Mouse (Mus musculus) gastrocnemius, postnatal 36 days (tissue): Measurements from ENCODE around the gene Ttc28. TPM values are rescaled to one million over a fixed set of nuclear protein-coding genes. Genes with fewer than 3 reads are reported as not detected.

Source experiments
- DNase-seq, 2 experiments: peaks; one replicate each; pipeline ENCODE4 v3.0.0; 2022
- intact Hi-C: fragments of 180-260 bp; cut with DNase I; formaldehyde crosslinking; loops from one replicate; pipeline ENCODE4 v1.15.1; 2025
- total RNA-seq, 2 experiments: library from RNA; stranded (reverse); gene quantifications; 2 replicates each; pipeline ENCODE4 v1.2.3; 2021

Gene Ttc28
- total RNA-seq, 2 experiments from 2014 or later, result 12.6 to 13.9 TPM

DNA sequence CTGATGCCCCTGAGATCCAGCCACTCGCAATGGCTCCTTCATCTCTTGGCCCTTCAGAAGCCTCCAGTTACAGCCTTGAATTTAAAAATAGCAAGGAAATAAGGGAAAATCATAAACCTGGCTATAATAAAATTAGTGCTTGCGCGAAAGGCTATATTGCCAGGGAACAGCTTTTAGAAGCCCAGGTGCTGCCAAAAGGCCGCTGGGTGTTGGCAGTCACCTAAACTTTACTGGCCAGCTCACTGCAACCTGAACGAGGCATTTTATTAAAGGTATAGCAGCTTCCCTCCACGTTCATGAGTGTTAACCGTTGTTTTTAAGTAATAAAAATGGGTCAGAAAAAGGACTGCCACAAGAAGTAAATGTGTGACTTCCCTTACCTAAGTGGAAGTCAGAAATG is 240.7 kb downstream of the Ttc28 start:
- intact Hi-C loops, result no loop called here
- DNase-seq, result no peak

DNA sequence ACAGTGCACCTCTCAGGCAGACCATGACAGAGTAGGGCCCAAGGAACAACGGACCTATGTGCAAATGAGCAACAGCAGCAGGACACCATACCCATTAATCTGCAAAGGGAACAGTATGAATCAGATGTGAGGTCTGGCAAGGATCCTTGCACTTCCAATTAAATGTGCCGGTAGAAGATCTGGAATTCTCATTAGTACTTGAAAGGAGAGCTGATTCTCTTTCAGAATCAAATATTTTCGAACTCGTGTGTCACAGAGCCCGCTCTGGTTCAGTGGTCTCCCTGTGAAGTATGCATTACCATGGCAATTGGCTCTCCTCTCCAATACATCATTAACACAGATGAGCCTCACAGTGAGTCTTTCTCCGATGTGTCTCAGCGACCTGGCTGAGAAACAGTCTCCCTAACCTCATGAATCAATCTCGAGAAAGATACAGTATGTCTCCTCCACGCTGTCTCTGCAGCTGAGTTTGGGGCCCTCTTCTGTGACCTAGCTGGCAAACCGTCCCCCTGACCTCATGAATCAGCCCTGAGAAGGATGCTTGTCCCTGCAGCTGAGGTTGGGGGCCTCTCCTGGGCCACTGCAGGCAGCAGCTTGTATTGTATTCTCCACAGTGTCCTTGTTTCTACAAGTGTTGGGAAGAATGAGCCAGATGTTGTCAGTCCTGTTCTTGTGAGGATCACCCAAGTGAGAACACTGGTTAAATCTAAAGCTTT is 241.3 kb downstream of the Ttc28 start:
- no peak for DNase-seq
- intact Hi-C loops, result no loop called here

DNA sequence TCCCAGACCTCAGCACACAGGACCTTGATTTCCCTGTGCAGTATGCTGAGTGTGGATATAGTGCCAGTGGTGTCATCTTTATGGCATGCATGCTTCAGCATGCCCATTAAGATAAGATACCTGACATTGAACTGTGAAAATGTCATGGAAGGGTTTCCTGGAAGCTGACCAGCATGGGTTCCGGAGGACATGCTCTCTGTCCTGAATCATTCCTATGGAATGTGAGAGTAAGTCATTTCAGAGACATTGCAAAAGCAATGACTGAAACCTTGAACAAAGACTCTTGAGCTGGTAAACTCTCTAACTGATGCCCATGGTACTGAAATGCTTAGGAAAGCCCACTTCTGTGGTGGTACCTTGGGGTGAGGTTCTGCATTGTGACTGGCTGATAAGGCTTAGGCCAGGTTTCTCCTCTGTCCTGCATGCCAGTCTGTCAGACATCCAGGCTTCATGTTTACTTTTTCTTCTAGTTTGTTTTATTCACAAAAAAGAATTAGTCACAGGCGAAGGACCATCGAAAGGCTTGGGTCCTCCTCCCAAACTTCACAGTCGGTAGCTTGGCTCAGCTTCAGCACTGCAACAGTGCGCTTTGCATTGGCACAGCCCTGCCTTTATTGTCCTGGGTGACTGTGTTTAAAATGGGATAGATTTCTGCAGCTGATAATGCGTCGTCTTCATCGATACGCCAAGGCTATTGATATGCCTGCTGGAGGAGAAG is 242.9 kb downstream of the Ttc28 start:
- DNase-seq, result no peak
- intact Hi-C loops, result no loop called here

DNA sequence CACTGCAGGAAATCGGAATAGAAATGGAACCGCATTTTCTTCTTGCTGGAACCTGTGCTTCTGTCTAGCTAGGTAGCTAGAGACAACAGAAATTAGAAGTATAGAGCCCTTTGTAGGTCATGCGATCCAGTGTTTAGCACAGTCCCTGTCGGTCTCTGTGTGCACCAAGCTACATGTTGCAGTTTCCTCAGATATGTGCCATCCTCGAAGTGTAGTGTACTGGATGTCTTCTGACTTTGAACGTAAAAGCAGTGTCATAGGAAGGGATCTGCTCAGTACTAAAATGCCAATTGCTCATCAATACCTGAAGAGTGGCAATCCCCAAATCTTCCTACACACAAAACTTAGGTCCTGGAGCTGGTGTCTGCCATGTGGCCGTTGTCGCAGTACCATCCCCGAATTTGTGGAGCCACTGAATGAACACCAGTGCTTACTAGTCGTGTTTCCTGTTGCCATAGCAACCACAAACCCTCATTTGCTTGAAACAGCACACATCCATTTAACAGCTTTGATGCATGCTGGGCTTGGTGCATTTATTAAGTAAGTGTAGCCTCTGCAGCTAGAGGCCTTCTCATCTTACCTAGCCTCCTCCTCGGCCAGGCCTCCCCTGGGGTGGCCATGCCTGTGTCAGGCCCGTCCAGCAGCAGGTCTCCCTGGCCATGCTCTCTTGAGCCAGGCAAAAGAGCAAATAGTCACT is 243.6 kb downstream of the Ttc28 start:
- intact Hi-C loops, result no loop called here
- no peak for DNase-seq

DNA sequence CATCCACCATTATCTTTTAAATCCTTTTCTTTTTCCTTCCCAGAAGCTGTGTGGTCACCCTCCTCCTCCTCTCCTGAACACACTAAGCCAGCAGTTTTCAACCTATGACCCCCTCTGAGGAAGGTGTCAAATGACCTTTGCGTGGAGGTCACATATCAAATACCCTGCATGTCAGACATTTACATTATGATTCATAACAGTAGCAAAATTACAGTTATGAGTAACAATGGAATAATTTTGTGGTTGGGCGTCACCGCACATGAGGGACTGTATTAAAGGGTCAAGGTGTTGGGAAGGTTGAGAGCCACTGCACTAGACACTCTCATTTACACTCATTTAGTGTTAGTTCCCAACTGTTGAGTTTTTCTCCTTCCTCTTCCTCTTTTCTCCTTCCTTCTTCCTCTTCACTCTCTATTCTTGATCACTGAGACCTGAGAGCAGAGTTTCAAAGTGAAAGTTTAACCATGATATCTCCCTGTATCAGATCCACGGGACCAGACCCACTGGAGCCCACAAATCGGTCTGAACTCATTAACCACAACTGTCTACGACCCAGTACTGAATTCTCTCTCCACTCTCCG is 245.1 kb downstream of the Ttc28 start:
- no peak for DNase-seq
- intact Hi-C loops, result no loop called here

DNA sequence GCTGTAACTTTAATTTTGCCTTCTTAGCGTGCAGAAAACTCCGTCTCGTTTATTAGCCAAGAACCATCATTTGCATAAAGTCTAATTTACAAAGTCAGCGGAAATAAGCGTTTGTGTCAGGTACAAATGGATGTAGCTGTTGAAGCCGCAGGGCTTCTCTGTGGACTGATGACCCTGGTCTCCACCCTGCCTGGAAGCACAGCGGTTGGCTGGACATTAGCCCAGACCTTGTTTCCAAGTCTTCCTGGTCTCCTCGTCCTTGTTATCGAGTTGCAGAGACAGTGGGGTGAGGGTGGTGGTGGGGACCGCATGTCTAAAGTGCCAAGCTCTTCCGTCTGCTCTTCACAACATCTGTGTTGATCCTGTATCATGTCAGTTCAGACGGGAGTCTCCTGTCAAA is 246.1 kb downstream of the Ttc28 start:
- intact Hi-C loops, result no loop called here
- no peak for DNase-seq

DNA sequence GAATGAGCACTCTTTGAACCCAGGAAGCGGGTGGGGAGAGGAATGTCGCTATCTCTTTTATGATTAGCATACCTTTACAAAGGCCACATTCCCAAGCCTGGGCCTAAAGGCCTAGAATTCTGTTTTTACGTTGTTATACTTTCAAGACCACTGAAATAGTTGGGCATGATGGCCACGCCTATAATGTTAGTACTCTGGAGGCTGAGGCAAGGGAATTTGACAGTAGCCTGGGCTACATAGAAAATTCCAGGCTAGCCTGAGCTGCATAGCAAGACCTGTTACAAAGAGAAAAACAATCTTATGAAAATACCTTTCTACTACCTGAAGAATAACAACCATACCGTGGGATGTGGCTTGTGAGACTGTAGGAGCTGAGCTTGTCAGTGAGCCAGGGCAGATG is 248.2 kb downstream of the Ttc28 start:
- intact Hi-C loops, result no loop called here
- DNase-seq, result no peak

DNA sequence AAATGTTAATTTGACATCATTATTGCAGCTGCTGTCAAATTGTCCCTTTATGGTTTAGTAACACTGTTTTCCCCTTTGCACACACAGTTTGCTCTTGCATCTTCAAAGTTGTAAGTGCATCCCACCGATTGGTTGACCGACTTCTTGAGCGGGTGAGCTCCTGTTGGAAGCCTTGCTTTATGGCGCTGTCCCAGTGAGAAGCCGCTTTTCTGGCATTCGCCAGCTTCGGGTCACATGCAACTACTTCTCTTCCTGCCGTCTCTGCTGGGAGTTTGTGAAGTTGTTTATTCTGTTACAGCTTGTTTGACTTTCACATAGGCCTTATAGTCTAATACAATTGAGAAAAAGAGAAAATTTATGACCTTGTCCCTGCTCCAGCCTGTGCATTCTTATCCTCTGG is 250.5 kb downstream of the Ttc28 start:
- no peak for DNase-seq
- intact Hi-C loops, result no loop called here

DNA sequence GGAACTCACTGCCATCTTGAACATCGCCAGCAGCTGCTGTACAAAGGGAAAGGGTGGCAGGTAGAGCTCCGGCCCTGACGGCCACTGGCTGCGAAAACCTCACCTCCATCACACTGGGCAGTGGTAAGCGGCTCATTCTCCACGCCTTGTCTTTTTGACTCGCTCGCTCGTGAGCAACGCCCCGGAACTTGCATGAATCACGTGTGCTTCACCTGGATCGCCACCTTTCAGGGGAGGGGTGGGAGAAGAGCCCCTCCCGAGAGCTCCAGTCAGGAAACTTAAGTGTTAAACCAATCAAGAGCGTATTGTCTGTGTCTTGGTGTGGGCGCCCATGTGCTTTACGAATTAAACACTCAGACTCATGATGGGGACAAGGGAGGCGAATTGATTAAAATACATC is 252.0 kb downstream of the Ttc28 start:
- DNase-seq, result no peak
- intact Hi-C loops, result no loop called here

DNA sequence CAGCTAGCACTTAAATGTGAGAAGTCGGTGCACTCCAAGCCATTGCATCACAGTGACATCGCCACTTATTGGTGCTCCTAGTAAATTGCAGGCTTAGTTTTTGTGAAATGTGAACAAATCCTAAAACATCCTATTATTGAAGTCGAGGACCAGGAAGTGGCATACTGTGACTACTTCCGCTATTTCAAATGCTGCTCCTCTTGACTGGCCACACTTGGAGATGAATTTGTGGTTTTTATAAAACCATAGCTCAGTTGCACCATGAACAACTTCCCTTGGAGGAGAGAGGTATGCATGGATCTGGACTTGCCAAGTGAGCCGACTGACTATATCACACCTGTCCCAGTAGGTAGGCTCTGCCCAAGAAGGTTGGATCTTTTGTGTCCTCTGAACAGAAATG is 253.5 kb downstream of the Ttc28 start:
- intact Hi-C loops, result no loop called here
- DNase-seq, result no peak

DNA sequence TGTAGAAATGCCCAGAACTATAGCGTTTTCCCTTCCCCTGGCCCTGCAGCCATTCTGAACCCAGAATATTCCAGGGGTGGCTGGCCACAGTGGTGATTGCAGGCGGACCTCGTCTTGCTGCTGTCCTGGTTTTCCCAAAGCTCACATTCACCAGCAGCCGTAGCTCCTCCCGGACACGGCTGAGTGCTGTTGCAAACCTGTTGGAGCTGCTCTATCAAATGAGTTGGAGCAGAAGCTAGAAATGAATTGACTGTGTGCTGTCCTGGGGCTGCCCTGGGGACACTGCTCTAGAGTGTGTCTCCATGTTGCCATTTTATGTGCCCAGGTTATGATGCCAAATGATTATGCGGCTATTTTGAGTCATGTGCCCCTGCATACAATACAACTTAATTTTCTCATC is 254.2 kb downstream of the Ttc28 start:
- no peak for DNase-seq
- intact Hi-C loops, result no loop called here

DNA sequence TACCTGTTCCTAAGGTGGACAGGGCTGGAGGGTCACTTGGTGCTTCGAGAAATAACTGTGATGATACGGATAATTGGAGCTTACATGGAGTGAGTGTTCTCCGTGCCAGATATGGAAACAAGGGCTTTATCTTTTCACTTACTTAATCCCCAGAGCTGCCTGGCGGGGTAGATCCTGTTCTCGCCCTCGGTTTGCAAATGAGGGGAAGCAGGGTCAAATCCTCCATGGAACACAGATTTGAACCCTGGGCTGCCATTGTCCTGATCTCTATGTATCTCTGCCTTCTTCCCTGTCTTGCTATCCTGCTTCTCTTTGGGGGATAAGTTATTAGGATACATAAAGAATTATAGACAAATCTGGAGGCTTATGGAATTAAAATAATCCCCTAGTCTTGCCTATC is 257.7 kb downstream of the Ttc28 start:
- intact Hi-C loops, result no loop called here
- no peak for DNase-seq

DNA sequence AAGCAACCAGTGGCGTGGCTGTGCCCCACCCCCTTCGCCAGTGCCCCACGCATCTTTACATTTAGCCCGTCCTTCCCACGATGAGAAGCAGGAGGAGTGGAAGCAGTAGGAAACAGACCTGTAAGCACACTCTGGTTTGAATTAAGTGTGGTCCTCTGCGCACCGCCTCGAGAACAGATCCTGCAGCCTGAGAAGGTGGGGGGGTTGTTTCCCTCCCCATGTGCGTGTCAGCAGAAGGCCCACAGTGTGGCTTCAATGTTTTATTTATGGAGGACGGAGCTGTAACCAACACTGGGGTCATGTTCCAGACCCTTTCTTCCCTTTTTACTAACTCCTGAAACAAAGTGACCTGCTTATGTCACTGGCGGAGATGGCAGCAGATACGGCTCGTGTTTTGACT is 258.1 kb downstream of the Ttc28 start:
- intact Hi-C loops, result no loop called here
- DNase-seq, result no peak

DNA sequence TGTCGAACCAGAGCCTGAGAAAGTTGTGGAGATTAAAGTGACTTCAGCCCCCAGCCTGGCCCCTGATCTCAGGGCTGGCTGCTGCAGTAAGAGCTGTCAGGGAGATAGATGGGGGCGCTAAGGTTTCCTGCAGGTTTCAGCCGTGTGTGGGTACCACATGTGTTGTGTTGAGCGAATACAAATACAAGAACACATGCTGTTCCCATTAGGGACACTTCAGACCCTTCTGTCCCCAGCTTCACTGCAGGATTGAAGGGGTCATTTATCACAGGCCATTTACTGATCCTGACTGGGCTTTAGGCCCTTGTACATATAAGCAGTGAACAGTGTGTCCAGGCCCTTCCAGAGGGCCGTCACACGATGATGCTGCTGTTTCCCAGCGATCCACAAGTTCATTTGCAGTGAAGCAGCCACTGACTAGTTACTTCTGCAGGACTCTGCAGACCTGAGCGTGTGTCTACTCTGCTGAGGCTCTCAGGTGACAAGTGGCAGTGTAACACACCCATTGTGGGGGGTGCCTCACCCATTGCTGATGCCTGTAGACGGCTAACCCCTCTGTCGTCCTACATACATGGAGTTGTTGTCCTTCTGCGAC is 258.7 kb downstream of the Ttc28 start:
- intact Hi-C loops, result no loop called here
- DNase-seq, result no peak

DNA sequence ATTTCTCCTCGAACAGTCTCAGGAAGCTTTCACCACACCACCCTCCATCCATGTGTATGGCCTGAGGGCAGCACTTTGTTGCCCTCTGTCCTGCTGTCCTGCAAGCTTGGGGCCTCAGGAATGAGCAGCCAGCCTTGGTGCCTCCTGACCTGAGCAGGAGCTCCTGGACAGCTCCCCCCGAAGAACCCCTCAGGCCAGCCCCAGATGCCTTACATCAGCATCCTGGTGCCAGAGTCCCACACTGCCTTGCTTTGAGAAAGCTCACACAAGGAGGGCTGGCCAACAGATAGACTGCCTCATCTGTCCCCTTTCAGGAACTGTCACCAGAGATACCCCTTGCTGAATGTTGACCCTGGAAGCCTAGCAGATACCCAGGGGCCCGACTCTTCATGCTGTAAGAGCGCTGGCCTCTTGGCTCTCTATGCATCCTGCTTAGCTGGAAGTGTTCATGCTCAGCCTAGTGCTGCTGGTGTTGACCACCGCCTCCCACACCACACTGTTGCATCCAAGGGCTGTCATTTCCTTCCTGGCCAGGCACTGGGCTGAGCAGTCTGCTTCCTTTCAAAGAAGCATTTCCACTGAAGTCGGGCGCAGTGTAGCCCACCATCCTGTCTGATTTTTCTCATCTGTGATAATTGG is 259.4 kb downstream of the Ttc28 start:
- intact Hi-C loops, result no loop called here
- no peak for DNase-seq

DNA sequence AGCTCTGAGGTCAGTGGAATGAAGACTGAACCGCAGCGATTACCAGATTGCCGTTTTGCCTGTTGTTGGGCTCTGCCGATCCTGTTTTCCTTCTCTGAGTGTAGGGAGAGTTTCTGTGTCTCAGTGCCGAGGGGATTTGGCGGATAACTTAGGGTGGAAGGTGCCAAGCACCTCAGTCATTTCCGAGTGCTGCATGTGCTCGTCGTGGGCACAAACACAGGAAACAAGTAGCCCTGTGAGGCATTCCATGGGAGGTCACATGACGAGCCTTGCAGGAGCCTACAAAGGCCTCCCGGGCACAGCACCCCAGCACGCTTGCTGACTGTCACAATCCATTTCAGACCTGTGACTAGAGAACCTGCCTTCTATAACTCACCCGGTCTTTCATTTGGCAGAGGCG is 260.0 kb downstream of the Ttc28 start:
- no peak for DNase-seq
- intact Hi-C loops, result no loop called here

DNA sequence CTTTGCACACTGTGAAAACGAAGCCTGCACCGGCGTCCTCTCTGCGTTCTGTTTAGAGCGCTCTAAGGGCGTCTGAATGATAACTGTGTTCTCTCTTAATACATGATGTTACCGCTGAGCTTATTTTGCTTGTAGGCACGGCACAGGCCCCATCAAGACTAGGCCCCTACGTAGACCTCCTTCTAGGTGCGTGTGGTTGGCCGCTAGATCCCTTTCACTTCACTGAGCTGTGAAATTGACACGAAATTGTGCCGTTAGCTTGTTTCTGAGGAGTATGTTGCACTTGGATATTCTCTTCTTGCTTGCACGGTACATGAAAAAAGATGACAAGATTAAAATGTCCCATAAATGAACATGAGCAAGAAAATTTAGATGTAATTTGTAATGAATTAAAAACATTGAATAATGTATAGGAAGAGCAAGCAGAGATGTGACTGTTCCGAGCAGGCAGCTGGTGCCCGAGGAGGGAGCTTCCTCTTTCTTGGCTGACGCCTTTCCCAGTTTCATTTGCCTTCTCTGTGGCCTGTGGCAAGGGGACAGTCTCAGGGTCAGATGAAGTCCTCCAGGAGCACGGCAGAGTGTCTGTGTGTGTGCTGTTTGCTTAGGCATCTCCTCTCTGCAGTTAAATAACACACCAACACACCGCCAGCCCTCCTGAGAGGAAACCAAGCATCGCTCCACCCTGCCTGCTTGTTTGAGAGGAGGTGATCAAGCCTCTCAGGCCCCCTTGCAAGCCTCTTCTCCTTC is 261.7 kb downstream of the Ttc28 start:
- intact Hi-C loops, result no loop called here
- no peak for DNase-seq

DNA sequence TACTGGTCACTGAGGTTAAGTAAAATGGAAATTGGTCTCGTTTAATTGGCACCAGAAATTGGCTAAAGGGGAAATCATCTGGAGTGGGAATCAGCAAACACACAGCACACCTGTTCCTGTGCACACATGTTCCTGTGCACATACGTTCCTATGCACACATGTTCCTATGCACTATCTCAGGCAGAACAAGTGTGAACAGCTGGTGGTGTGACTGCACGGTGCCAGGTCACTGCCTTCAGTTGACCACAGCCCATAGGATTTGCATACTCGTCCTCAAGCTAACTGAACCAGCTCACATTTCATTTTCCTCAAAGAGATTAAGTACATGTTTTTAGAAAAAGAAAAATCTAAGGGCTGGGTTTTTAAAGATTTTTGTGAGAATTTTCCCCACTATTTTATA is 263.2 kb downstream of the Ttc28 start:
- DNase-seq, result no peak
- intact Hi-C loops, result no loop called here

DNA sequence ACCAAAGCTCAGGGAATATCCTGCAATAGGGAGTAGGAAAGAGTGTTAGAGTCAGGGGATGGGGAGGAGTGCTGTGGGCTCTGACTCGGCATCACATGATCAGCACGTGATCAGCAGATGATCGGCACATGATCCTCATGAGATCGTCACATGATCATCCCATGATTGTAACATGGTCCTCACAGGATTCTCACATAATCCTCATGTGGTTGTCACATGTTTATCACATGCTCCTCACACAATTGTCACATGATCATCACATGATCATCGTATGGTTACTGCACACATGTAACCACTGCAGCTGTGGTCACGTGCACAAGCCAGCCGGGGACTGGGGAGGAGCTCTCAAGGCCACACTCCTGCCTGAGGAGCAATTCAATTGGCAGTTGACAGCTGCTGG is 264.8 kb downstream of the Ttc28 start:
- DNase-seq, result no peak
- intact Hi-C loops, result no loop called here

DNA sequence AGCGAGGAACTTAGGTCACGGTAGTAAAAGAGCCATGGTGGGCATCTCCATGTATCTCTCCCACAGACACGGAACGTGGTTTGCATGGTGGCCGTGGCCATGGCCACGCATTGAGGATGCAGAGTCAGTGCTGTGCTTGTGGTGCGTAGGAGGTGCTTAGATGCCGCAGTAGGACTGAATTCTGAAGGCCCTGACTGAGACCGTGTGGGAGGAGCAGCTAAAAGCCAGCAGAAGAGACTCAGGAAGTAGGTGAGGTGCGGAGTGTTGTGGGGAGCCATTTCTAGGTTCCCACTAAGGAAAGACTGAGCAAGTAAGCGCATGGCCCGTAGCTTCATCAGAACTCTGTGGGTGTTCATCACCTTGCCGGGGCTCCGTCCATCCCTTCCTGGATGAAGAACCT is 271.0 kb downstream of the Ttc28 start:
- no peak for DNase-seq
- intact Hi-C loops, result no loop called here
